Mouse (Mus musculus): ENCODE measurements at regions not wholly inside any gene's neighbourhood (a gene's known extent, or its start where the extent isn't known, plus 50 kb on each side); places are given as distances from the start of the nearest gene placed in this dataset.

DNA sequence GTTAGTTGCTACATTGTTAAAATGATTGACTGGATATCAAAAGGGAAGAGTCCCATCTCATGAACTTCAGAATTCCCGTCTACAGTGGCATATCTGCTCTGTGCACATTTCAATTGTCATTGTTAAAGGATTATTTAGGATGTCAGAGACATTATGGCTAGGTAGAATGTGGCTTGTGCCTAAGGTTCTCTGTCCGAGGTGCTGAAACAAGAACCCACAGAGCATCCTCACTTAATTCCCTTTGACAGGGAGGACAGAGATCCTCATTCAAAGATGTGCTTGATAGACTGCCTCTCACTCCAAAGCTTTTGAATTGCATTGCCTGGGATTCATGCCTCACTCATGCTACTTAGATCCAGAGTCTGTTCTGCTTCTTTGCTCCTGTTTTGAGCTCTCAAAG, 702.4 kb upstream of the Kdm8 start:
- Histone ChIP-seq H3K9me3 (ENCODE audit: control insufficient read depth, low read length) (no peaks in the 10 kb centered on the region), H3K4me1 (ENCODE audit: control insufficient read depth, insufficient read depth, low read length) (no peaks in the 10 kb centered on the region), H3K9ac (ENCODE audit: low read depth, low read length, severe bottlenecking) (no peak overlapping the region), H3K4me3 (replicated peaks; ENCODE audit: low read length) (no peak overlapping the region), H3K36me3 (ENCODE audit: control insufficient read depth, insufficient read depth, low read length) (no peaks in the 10 kb centered on the region), H3K27me3 (ENCODE audit: control insufficient read depth, insufficient read depth, low read length) (no peaks in the 10 kb centered on the region), H3K27ac (replicated peaks; ENCODE audit: low read depth, low read length) (no peak overlapping the region), H3K4me2 (replicated peaks; ENCODE audit: low read depth, low read length, severe bottlenecking) (no peak overlapping the region)
- DNase-seq (ENCODE audit: low spot score): peak; percentile 38
- TF ChIP-seq POLR2A (IDR thresholded peaks at IDR 0.05; ENCODE audit: borderline replicate concordance, extremely low read depth, insufficient read depth, insufficient read length): no peak
- WGBS: 2% methylated on average over 2 of the region's 2 CpGs
- no peak for ATAC-seq (ENCODE audit: low FRiP score, low read depth)

DNA sequence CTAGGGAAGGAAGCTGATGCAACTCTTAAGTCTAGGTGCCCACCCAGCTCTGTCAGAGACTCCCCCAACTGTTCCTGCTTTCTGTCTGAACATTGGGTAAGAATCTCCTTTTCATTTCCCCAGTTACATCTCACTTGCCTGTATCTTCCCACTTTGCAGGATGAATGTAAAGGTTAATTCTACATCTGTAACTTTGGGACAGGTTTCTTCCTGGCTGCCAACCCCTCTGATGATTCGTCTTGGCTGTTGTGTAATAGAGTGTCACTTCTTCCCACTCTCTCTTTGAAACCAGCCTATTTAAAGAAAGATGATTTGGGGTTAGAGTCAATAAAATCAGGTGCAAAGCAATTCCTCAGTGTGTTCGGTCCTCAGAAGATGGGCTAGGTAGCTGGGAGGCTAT, 698.2 kb upstream of the Kdm8 start:
- no peak overlapping the region for H3K4me2 ChIP-seq (replicated peaks; ENCODE audit: low read depth, low read length, severe bottlenecking)
- no peak for TF ChIP-seq POLR2A (IDR thresholded peaks at IDR 0.05; ENCODE audit: borderline replicate concordance, extremely low read depth, insufficient read depth, insufficient read length)
- DNase-seq (ENCODE audit: low spot score) (no peak), ATAC-seq (ENCODE audit: low FRiP score, low read depth) (no peak)
- no peak overlapping the region for H3K9ac ChIP-seq (ENCODE audit: low read depth, low read length, severe bottlenecking)
- H3K4me3 ChIP-seq (replicated peaks; ENCODE audit: low read length): no peak overlapping the region
- H3K36me3 ChIP-seq (ENCODE audit: control insufficient read depth, insufficient read depth, low read length): no peaks in the 10 kb centered on the region
- WGBS: 76% methylated on average over 2 of the region's 2 CpGs
- H3K27ac ChIP-seq (replicated peaks; ENCODE audit: low read depth, low read length): no peak overlapping the region
- H3K9me3 ChIP-seq (ENCODE audit: control insufficient read depth, low read length): no peaks in the 10 kb centered on the region
- no peaks in the 10 kb centered on the region for H3K27me3 ChIP-seq (ENCODE audit: control insufficient read depth, insufficient read depth, low read length)
- no peaks in the 10 kb centered on the region for H3K4me1 ChIP-seq (ENCODE audit: control insufficient read depth, insufficient read depth, low read length)

DNA sequence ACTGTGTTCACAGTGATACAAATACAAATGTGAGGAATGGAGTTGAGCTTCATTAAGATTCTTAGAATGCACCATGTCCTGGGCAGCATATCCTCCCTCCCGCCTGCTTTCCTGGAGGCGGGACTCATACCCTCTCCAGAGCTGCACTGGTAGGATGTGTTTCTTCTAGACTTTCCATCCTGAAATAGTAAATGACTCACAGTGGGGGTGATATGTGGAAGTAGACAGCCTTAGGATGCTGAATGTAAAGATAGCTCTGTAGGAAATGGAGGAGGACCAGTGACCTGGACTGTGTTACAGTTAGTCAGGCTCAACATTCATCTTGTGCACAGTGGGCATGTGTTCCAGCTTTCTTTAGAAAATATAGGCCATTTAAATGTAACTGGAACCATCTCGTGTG, 696.1 kb upstream of the Kdm8 start:
- Histone ChIP-seq H3K9ac (ENCODE audit: low read depth, low read length, severe bottlenecking) (no peak overlapping the region), H3K36me3 (ENCODE audit: control insufficient read depth, insufficient read depth, low read length) (no peaks in the 10 kb centered on the region), H3K27ac (replicated peaks; ENCODE audit: low read depth, low read length) (no peak overlapping the region), H3K27me3 (ENCODE audit: control insufficient read depth, insufficient read depth, low read length) (no peaks in the 10 kb centered on the region), H3K9me3 (ENCODE audit: control insufficient read depth, low read length) (no peaks in the 10 kb centered on the region), H3K4me3 (replicated peaks; ENCODE audit: low read length) (no peak overlapping the region), H3K4me2 (replicated peaks; ENCODE audit: low read depth, low read length, severe bottlenecking) (no peak overlapping the region), H3K4me1 (ENCODE audit: control insufficient read depth, insufficient read depth, low read length) (no peaks in the 10 kb centered on the region)
- 81% methylated on average over 3 of the region's 3 CpGs for whole genome bisulfite sequencing
- DNase-seq (ENCODE audit: low spot score) (no peak), ATAC-seq (ENCODE audit: low FRiP score, low read depth) (no peak)
- no peak for TF ChIP-seq POLR2A (IDR thresholded peaks at IDR 0.05; ENCODE audit: borderline replicate concordance, extremely low read depth, insufficient read depth, insufficient read length)

DNA sequence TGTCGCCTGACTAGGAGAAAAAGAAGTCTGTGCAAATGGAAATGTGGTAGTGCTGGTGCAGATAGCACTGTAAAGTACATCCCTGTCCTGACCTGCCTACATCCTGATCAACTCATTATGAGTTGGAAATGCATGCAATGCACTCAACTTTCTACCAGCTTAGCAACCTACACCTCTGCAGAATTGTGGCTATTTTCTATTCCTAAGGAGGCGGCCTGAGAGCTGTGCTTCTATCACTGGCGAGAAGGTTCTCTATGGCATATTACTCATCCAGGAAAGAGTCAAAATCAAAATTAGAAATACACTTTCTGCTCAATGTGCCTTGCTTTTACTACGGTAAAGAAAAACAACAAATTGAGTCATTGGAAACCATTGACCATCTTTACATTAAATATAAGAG, 685.4 kb upstream of the Kdm8 start:
- Histone ChIP-seq H3K4me3 (replicated peaks; ENCODE audit: low read length) (no peak overlapping the region), H3K36me3 (ENCODE audit: control insufficient read depth, insufficient read depth, low read length) (no peaks in the 10 kb centered on the region), H3K4me1 (ENCODE audit: control insufficient read depth, insufficient read depth, low read length) (no peaks in the 10 kb centered on the region), H3K9me3 (ENCODE audit: control insufficient read depth, low read length) (no peaks in the 10 kb centered on the region), H3K9ac (ENCODE audit: low read depth, low read length, severe bottlenecking) (no peak overlapping the region), H3K27ac (replicated peaks; ENCODE audit: low read depth, low read length) (no peak overlapping the region), H3K27me3 (ENCODE audit: control insufficient read depth, insufficient read depth, low read length) (no peaks in the 10 kb centered on the region), H3K4me2 (replicated peaks; ENCODE audit: low read depth, low read length, severe bottlenecking) (no peak overlapping the region)
- DNase-seq (ENCODE audit: low spot score) (no peak), ATAC-seq (ENCODE audit: low FRiP score, low read depth) (no peak)
- no peak for TF ChIP-seq POLR2A (IDR thresholded peaks at IDR 0.05; ENCODE audit: borderline replicate concordance, extremely low read depth, insufficient read depth, insufficient read length)
- WGBS: 87% methylated on average over 4 of the region's 4 CpGs

DNA sequence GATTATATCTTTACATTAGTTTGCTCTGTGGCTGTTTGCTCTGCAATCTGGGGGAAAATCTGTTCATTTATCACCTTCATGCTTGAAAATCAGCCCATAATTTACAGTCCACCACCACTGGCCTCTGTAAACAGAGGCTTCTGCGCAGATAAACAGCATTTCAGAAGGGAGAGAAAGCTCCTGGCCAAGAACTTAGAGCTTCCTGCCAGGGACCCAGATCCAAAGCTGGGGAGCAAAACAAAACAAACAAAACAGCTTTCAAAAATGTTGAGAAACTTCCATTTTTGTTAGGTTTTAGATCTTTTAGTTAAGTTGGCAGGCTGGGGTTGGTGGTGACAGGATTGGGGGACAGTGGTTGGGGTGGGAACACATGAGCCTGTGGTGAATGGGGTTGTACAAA, 666.7 kb upstream of the Kdm8 start:
- DNase-seq (ENCODE audit: low spot score): no peak
- WGBS: 76% methylated on average over 1 of the region's 1 CpGs
- Histone ChIP-seq H3K36me3 (ENCODE audit: control insufficient read depth, insufficient read depth, low read length) (no peaks in the 10 kb centered on the region), H3K9me3 (ENCODE audit: control insufficient read depth, low read length) (no peaks in the 10 kb centered on the region), H3K27ac (replicated peaks; ENCODE audit: low read depth, low read length) (no peak overlapping the region), H3K9ac (ENCODE audit: low read depth, low read length, severe bottlenecking) (no peak overlapping the region), H3K4me1 (ENCODE audit: control insufficient read depth, insufficient read depth, low read length) (no peaks in the 10 kb centered on the region), H3K27me3 (ENCODE audit: control insufficient read depth, insufficient read depth, low read length) (no peaks in the 10 kb centered on the region), H3K4me2 (replicated peaks; ENCODE audit: low read depth, low read length, severe bottlenecking) (no peak overlapping the region), H3K4me3 (replicated peaks; ENCODE audit: low read length) (no peak overlapping the region)
- no peak for ATAC-seq (ENCODE audit: low FRiP score, low read depth)
- TF ChIP-seq POLR2A (IDR thresholded peaks at IDR 0.05; ENCODE audit: borderline replicate concordance, extremely low read depth, insufficient read depth, insufficient read length): no peak

DNA sequence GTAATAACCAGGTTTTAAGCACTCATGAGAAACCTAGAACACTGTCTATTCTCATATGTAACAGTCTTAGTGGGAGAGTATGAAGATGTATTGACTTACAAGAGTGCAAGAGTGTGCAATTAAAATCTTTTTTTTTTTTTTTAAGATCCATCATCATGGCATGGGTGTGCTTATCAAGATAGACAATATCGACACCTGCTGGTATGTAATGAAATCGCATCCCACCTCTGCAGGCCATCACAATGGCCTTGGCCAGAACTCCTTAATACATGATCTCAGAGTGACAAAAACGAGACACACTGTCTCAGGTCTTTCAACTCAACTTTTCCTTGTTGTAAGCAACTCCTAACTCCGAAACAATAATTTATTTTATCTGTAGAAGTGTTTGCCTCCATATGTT, 661.7 kb upstream of the Kdm8 start:
- no peak for TF ChIP-seq POLR2A (IDR thresholded peaks at IDR 0.05; ENCODE audit: borderline replicate concordance, extremely low read depth, insufficient read depth, insufficient read length)

More for the DNA sequence above, 661.7 kb upstream of the Kdm8 start:
- no peaks in the 10 kb centered on the region for H3K9me3 ChIP-seq (ENCODE audit: control insufficient read depth, low read length)
- H3K27ac ChIP-seq (replicated peaks; ENCODE audit: low read depth, low read length): no peak overlapping the region
- 52% methylated on average over 4 of the region's 4 CpGs for WGBS
- H3K4me3 ChIP-seq (replicated peaks; ENCODE audit: low read length): no peak overlapping the region
- no peaks in the 10 kb centered on the region for H3K36me3 ChIP-seq (ENCODE audit: control insufficient read depth, insufficient read depth, low read length)
- ATAC-seq (ENCODE audit: low FRiP score, low read depth): no peak
- H3K4me2 ChIP-seq (replicated peaks; ENCODE audit: low read depth, low read length, severe bottlenecking): no peak overlapping the region
- no peaks in the 10 kb centered on the region for H3K27me3 ChIP-seq (ENCODE audit: control insufficient read depth, insufficient read depth, low read length)
- no peak overlapping the region for H3K9ac ChIP-seq (ENCODE audit: low read depth, low read length, severe bottlenecking)
- no peaks in the 10 kb centered on the region for H3K4me1 ChIP-seq (ENCODE audit: control insufficient read depth, insufficient read depth, low read length)
- peak; percentile 16 for DNase-seq (ENCODE audit: low spot score)

Measured in limb, embryonic 14.5 days (tissue).